Mouse (Mus musculus): ENCODE data around the gene Svs2.

GRCm38 (mm10) chr2:164194959-164195630 is 43.2 kb downstream of the Svs2 start:
- TF ChIP-seq POLR2A (IDR thresholded peaks at IDR 0.05; ENCODE audit: insufficient read depth, low read depth, low read length) (no peak), EP300 (IDR thresholded peaks at IDR 0.05; ENCODE audit: insufficient read depth, low read depth, low read length) (no peak)
